Mouse (Mus musculus): ENCODE measurements around the gene Mad1l1.
A peak's percentile ranks its signal among the peaks of the same experiment; 100 is the strongest.

The Mad1l1 gene

GRCm38 (mm10) chr5:140215471-140216087 is 105.8 kb downstream of the Mad1l1 start:
- DNase-seq (ENCODE audit: low spot score) = no peak

GRCm38 (mm10) chr5:140213001-140213400 is 108.4 kb downstream of the Mad1l1 start:
- DNase-seq (ENCODE audit: low spot score) = no peak

GRCm38 (mm10) chr5:140210417-140211184 is 110.8 kb downstream of the Mad1l1 start:
- DNase-seq (ENCODE audit: low spot score) = no peak

- no peak for DNase-seq (ENCODE audit: low spot score)
Observed at GRCm38 (mm10) chr5:140208743-140209409, 112.5 kb downstream of the Mad1l1 start.

GRCm38 (mm10) chr5:140206726-140207703 is 114.3 kb downstream of the Mad1l1 start:
- DNase-seq (ENCODE audit: low spot score) = no peak

- no peak for DNase-seq (ENCODE audit: low spot score)
Observed at GRCm38 (mm10) chr5:140205991-140206390, 115.4 kb downstream of the Mad1l1 start.

GRCm38 (mm10) chr5:140204465-140204864 is 116.9 kb downstream of the Mad1l1 start:
- DNase-seq (ENCODE audit: low spot score) = no peak

GRCm38 (mm10) chr5:140204037-140204436 is 117.3 kb downstream of the Mad1l1 start:
- DNase-seq (ENCODE audit: low spot score) = no peak

- no peak for DNase-seq (ENCODE audit: low spot score)
Observed at GRCm38 (mm10) chr5:140202451-140202850, 118.9 kb downstream of the Mad1l1 start.

GRCm38 (mm10) chr5:140201566-140201965 is 119.8 kb downstream of the Mad1l1 start:
- no peak for DNase-seq (ENCODE audit: low spot score)

- no peak for DNase-seq (ENCODE audit: low spot score)
Observed at GRCm38 (mm10) chr5:140201109-140201508, 120.2 kb downstream of the Mad1l1 start.

GRCm38 (mm10) chr5:140197705-140198104 is 123.6 kb downstream of the Mad1l1 start:
- peak; percentile 55 for DNase-seq (ENCODE audit: low spot score)

- DNase-seq (ENCODE audit: low spot score) = no peak
Observed at GRCm38 (mm10) chr5:140196446-140196845, 124.9 kb downstream of the Mad1l1 start.

GRCm38 (mm10) chr5:140194173-140194572 is 127.2 kb downstream of the Mad1l1 start:
- DNase-seq (ENCODE audit: low spot score) = no peak

GRCm38 (mm10) chr5:140191539-140191938 is 129.8 kb downstream of the Mad1l1 start:
- no peak for DNase-seq (ENCODE audit: low spot score)

GRCm38 (mm10) chr5:140186351-140186750 is 135.0 kb downstream of the Mad1l1 start:
- DNase-seq (ENCODE audit: low spot score) = no peak

- DNase-seq (ENCODE audit: low spot score) = no peak
Observed at GRCm38 (mm10) chr5:140185757-140186156, 135.6 kb downstream of the Mad1l1 start.

GRCm38 (mm10) chr5:140183387-140183786 is 138.0 kb downstream of the Mad1l1 start:
- no peak for DNase-seq (ENCODE audit: low spot score)

- DNase-seq (ENCODE audit: low spot score) = no peak
Observed at GRCm38 (mm10) chr5:140182351-140182750, 139.0 kb downstream of the Mad1l1 start.

- DNase-seq (ENCODE audit: low spot score) = no peak
Observed at GRCm38 (mm10) chr5:140180016-140180415, 141.3 kb downstream of the Mad1l1 start.

GRCm38 (mm10) chr5:140178058-140178690 is 143.2 kb downstream of the Mad1l1 start:
- DNase-seq (ENCODE audit: low spot score) = peak; percentile 76

Measured in ovary, adult 18-20 months (tissue).